Mouse (Mus musculus) adrenal gland, adult 18-20 months (tissue): ENCODE results near the gene Efnb1. TPM values are rescaled to one million over a fixed set of nuclear protein-coding genes. Genes with fewer than 3 reads are reported as not detected.
"Not testable (repeated sequence)": the region's sequence is repeated elsewhere in the genome, so short reads cannot be mapped to it uniquely, and the experiment has no call there.

Experiments used
- DNase-seq, 2 experiments: peaks; one replicate each; pipeline ENCODE4 v3.0.0; 2021 to 2022; ENCODE audit warnings: low spot score in 2 of 2
- long read RNA-seq, 2 experiments: library from polyadenylated mRNA; stranded (forward); transcript quantifications; one replicate each; pipeline ENCODE4 v2.0.0; 2021
- total RNA-seq, 2 experiments: library from RNA; stranded (reverse); gene quantifications; 1 replicate in 1 of 2; 2 replicates in 1 of 2; pipeline ENCODE4 v1.2.3; 2021

Efnb1 gene
- 10 to 100 TPM; 53.1 to 65.4 TPM for total RNA-seq
- long read RNA-seq, experiment 1, transcript Efnb1-201 (5 exons, 3,258 nt): major isoform, 20 of 25 reads
- long read RNA-seq, experiment 1, partial matches to known transcripts: 4 of 25 reads
- long read RNA-seq, experiment 1, other reads (novel, unspliced or antisense): 1 of 25 reads
- long read RNA-seq, experiment 2, transcript Efnb1-201 (5 exons, 3,258 nt): major isoform, 19 of 36 reads
- long read RNA-seq, experiment 2, partial matches to known transcripts: 2 of 36 reads
- long read RNA-seq, experiment 2, other reads (novel, unspliced or antisense): 15 of 36 reads

GRCm38 (mm10) chrX:99135523-99136258 lies at the start of gene Efnb1:
TSS of gene Efnb1 (plus strand) at chrX:99136130.
- peak; percentile 83 to 84 for DNase-seq

DNA sequence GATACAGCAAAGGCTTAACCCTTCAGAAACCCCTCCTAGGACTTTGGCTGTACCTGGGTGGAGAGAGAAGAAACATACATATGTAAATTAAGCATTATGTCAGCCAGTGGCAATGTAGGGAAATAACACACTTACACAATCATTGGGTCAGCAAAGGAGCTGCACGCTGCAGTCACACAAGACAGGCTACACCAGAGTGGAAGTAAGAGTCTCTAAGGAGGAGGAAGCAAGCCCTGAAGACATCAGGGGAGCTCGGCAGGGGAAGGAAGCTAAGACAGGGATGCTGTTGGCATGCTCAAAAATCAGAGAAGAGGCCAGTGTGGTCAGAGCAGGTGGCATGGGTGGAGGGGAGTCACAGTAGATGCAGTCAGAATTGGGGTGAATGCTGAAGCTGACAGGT lies 43.2 kb upstream of the Efnb1 start:
- DNase-seq: no peak

DNA sequence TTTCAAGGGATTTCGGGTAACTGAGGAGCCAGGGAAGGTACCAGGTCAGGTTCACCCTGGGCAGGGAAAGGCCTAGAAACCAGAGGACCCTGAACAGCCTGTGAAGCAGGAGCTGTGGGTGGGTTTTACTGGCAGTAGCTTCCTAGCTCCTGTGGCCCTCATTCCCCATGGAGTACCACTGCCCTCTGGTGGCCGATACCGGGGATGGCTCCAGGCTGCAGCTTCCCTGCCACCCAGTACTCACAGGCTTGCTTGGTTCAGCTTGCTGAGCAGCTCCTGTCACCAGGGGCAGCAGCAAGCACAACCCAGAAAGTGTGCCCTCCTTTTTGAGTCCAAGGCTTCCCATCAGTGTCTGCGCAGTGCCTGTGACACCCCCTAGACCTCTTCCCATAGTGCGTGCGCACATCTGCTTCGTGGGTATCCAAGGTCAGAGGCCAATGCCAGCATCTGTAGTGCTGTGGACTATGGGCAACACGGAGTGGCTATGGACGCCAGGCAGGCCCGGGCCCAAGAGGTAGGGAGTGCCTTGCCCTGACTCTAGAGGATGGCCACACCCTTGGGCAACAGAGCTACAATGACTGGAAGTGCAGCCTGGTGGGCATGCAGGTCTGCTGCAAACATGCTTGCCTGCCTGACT lies 24.7 kb upstream of the Efnb1 start:
- not testable (repeated sequence) for DNase-seq

GRCm38 (mm10) chrX:99119510-99119909 lies 16.4 kb upstream of the Efnb1 start:
- DNase-seq: no peak

DNA sequence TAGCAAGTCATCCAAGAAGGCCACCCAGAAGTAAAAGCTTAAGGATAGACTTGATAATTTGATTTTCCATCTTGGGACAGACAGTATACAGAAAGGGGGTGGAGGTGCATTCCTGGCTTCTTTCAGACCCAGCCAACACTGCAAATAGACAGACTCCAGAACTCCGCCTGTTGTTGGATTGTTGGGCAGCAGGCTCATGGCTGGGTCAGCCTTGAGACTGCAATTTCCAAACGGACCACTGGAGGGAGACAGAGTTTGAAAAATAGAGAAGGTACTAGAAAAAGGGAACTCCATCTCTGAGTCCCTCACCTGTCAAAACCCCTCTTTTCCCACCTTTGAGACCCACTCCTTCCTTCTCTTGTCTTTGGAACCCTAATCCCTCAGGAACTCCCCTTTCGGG lies 5.9 kb upstream of the Efnb1 start:
- peak; percentile 67 to 70 for DNase-seq

DNA sequence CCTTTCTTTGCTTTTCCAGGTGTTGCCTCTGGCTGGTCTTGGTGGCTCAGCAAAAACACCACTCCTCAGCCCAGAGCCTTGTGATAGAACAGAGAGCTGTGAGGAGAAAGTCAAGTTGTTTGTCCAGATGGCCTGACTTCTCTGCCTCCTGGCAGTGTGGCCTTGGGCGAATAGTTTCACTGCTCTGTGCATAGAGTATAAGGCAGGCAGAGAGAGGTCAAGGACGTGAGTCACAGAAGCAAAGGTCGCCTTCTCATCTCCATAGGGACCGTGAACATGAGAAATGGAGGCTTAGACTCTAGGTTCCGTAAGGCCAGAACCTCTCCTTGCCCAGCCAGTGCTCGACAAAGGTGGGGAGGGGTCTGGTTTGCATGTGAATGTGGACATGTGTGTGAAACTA lies 3.4 kb upstream of the Efnb1 start:
- no peak for DNase-seq

- peak; percentile 61 to 73 for DNase-seq
These were observed 1.0 kb upstream of the Efnb1 start for GRCm38 (mm10) chrX:99134891-99135290.

DNA sequence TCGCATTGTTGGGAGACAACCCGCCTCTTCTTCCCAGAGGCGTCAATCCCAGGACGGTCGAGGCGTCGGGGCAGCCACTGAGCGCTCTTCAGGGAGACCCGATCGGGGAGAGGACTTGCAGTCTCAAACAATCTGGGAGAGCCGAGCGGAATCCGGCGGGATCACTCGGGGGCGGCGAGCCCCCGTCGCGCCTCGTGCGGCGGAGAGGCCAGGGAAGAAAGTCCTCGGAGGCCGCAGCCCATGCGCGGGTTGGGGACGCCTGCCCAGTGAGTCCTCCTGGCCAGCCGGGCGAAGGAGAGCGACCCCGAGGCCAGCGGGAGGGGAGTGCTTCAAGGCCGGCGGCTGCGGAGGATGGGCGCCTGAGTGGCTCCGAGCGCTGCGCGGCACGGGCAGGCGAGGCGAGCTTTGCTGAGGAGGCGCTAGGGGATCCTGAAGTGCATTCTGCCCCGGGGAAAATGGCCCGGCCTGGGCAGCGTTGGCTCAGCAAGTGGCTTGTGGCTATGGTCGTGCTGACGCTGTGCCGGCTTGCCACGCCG lies 569 bp downstream of the Efnb1 start:
- peak in 1 of 2 experiments; percentile 52 for DNase-seq

DNA sequence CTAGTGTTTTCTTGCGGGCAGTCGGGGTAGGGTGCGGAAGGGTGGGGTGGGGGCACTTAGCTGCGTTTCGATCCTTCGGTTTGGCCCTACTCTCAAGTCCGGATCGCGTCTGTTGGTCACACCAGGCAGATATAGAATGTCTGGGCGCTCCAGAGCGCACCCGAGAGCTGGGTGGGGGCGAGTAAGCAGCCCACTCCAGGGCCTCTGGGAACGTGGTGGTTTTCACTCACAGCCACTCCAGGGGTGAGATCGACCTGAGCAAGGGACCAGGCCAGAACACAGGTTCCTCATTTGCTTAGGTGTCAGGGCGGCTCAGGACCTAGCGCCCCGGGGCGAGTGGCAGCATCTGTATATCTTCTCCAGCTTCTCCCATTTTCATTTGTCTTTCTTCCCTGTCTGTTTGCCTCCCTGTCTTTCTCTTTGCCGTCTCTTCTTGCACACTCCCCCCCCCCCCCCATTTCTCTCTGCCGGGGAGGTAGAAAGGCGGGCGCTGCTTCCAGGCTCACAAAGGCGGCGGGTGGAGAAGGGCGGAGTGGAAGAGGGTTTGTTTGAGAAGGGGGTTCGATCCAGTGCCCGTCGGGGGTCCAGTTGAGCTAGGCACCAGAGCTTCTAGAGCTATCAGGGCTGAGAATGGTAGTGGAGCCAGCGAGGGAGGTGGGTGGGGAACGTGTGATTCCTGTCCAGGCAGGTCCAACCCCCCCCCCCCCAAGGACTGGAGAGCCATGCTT lies 1.4 kb downstream of the Efnb1 start:
- DNase-seq: no peak

DNA sequence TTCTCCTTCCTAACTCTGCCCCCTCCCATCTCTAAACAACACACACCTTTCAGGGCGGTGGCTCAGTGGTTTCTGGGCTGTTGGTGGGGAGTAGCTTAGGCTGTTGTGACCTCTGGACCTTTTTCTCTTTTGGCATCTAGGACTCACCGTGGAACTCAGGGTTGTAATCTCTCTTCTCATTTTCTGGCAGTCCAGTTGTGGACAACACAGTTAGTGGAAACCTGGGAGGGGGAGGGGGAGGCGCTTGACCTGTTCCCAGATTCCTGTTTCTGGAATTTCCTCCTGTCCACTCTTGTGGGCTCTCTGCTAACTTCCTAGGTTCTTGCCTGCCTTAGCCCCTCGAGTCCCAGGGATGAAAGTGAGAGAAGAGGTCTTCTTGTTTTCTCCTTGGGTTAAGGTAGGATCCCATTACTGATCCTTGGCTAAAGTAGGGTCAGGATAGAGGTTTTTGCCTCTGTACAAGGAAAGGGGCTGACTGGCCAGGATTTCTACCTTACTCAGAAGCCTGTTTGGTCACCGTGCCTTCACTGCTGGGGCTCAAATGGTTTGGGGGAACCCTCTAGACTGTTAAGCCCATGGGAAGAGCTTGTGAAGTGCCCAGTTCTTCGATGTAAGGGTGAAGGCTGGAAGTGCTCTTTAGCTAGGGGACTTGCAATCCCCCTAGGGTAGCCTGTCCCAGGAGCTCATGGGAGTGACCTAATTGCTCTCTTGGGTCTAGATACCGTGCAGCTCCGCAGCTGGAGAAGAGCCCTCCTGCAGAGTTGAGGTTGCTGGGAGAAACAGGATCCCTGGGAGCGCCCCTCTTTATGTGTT lies 2.2 kb downstream of the Efnb1 start:
- no peak for DNase-seq

GRCm38 (mm10) chrX:99141079-99141478 lies 5.1 kb downstream of the Efnb1 start:
- DNase-seq: no peak

- DNase-seq: no peak
These were observed 6.0 kb downstream of the Efnb1 start for GRCm38 (mm10) chrX:99141900-99142299.

GRCm38 (mm10) chrX:99145561-99145960 lies 9.6 kb downstream of the Efnb1 start:
- DNase-seq: no peak

GRCm38 (mm10) chrX:99148061-99148905 lies 12.4 kb downstream of the Efnb1 start:
- no peak for DNase-seq

DNA sequence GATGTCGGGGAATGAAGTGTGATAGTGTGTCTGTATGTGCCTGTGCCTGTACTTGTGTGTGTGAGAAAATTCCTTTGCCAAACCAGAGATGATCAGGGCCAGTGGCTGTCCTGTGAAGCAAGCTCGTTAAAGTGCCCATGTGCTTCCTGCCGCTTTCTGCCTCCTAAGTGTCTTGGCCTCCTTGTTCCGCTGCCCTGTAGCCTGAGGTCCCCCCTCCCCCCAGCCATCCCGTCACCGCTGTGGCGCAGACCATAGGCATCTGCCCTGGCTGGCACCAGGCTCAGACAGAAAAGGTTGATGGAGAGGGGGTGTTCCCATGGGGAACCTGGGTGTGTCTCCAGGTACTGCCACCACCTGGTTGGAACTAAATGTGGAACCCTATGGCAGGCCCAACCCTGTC lies 13.1 kb downstream of the Efnb1 start:
- no peak for DNase-seq

DNA sequence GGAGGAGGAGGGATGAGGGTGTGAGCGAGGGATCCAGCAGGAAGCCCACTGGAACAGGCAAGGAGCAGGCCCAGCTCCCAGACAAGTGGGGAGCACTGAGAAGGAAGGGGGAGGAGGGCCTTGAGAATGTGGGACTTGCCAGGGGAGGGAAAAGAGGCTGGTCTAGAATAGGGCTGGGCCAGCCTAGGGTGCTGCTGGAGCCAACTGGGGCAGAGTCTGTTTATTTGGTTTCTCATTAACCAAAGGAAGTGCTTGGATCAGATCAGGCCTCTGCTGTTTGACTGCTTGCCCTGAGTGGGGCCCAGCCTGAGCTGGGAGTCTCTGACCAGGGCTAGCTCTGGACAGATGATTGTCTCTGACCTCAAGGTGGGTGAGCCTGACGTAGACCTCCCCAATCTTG lies 14.0 kb downstream of the Efnb1 start:
- DNase-seq: no peak

GRCm38 (mm10) chrX:99150712-99151111 lies 14.8 kb downstream of the Efnb1 start:
- DNase-seq: no peak

DNA sequence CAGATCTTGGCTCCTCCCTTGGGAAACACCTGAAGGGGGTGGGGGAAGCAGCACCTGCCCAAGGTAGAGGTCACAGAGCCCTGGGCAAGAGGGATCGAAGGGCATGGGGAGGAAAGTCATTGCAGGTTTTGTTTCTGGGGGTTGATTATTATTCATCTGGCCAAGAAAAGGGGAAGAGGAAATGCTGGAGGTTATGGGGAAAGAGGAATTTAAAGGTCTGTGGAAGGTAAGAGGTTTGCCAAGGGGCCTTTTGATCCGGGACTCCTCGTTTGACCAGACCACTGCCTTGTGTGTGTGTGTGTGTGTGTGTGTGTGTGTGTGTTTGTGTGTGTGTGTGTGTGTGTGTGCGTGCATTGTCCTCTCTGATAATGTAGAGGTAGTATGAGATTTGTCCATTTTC lies 15.5 kb downstream of the Efnb1 start:
- no peak for DNase-seq

DNA sequence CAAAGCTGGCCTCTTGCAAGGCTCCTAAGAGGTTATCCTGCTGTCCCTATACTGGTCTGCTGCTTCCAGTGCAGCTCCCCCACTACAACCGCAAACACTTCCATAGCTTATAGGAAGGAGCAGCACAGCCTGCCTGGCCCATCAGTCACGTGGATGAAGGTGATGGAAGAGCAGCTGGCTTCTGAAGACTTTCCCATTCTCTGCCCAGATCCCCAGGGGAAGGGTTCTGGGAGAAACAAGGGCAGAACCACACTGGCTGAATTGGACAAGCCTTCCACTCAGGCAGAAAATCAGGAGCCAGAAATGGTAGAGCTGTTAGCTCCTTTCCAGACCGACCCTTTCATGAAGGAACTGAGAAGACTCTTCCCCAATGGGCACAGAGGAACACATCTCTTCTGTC lies 16.2 kb downstream of the Efnb1 start:
- no peak for DNase-seq
